Mouse (Mus musculus): Measurements from ENCODE around the gene Cdan1. TPM values are rescaled to one million over a fixed set of nuclear protein-coding genes. Genes with fewer than 3 reads are reported as not detected.

The Cdan1 gene
- polyA plus RNA-seq, 1 experiment from 2014 or later, result 5.7 TPM

DNA sequence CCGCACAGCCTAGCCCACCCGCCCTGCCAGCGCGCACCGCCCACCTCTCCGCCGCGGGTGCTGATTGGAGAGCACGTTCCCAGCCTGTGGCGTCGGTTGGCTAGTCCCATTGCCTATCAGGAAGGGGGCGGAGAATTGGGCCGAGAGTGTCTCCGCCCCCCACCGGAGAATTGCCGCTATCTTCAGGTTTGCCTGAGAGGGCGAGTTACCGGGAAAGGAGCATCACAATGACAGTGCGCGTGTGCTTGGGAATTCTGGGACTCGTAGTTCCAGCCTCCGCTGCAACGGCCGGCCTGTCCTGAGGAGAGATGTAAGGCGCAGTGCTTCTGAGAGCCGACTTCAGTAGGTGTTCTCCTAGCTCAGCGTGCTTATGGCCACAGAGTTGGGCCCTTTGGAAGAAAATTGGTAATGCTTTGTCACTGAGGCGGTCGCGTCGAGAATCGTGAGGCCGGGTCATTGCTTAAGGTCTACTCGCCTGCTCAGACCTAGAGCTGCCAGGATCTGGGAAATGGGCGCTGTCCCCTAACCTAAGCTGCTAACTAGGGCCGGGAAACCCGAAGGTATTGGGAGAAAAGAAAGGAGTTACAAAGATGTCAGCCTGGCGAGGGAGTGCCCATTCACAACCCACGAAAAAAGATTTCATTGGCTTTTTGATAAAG lies 625 bp upstream of the Cdan1 start, which contains the start of gene Ttbk2:
Ttbk2 (minus strand) TSS at position 181 of the 659 bp plus-strand sequence.
- H3K4me3 ChIP-seq, result peak within 1 kb of the TSS; percentile 93
- H3K36me3 ChIP-seq, result no peaks in the 10 kb centered on the region
- DNase-seq (ENCODE audit: low spot score), result peak; percentile 96
- WGBS, result under 1% methylated on average over 39 of the region's 39 CpGs
- peak within 1 kb of the TSS; percentile 90 for H3K27ac ChIP-seq
- H3K4me1 ChIP-seq, result peaks cover 15% of the 10 kb centered on the region
- no peaks in the 10 kb centered on the region for H3K27me3 ChIP-seq (ENCODE audit: low read depth, poor library complexity, severe bottlenecking)
- no peaks in the 10 kb centered on the region for H3K9me3 ChIP-seq (replicated peaks)

DNA sequence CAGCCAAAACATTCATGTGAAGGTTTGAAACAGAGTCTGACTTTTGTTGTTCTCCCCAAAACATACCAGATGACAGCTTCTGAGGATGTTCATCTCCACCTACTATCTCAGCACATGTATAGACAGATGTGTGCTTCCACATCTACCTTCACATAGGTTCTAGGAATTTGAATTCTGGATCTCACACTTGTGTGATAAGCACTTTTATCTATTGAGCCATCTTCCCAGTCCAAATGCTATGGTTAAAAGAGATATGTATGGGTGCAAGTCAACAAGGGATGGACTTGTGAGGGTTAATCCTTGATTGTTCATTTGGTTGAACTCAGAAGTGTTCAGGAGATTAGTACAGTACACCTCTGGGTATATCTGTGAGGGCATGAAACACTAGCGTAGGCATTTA lies 4.6 kb downstream of the Cdan1 start:
- no peaks in the 10 kb centered on the region for H3K9me3 ChIP-seq (replicated peaks)
- no peak for DNase-seq (ENCODE audit: low spot score)
- H3K36me3 ChIP-seq, result no peaks in the 10 kb centered on the region
- no peaks in the 10 kb centered on the region for H3K27me3 ChIP-seq (ENCODE audit: low read depth, poor library complexity, severe bottlenecking)
- H3K27ac ChIP-seq, result no peak overlapping the region
- H3K4me3 ChIP-seq, result no peak overlapping the region
- H3K4me1 ChIP-seq, result peaks cover 11% of the 10 kb centered on the region
- WGBS, result 98% methylated on average over 1 of the region's 1 CpGs

DNA sequence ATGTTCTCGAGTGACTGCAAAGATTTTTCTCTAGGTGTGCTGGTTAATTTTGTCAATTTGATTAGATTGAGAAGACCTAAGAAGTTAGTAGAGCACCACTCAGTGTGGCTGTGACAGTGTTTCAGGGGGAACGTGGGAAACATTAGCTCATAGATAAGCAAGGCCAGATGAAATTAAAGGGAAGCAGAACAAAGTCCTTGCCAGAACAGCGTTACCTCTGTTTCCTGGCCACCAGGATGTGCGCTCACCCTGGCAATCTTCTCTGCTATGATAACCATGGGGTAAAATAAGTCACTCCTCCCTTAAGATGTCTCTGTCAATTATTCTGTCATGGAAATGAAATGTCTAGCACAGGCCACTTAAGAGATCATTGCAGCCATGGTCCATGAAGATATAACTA lies 5.9 kb downstream of the Cdan1 start:
- peaks cover 4% of the 10 kb centered on the region; the same call in 1 of the 2 replicates for H3K4me1 ChIP-seq
- H3K27me3 ChIP-seq (ENCODE audit: low read depth, poor library complexity, severe bottlenecking), result no peaks in the 10 kb centered on the region
- no peaks in the 10 kb centered on the region for H3K36me3 ChIP-seq
- no peak overlapping the region for H3K27ac ChIP-seq
- 85% methylated on average over 4 of the region's 4 CpGs for WGBS
- DNase-seq (ENCODE audit: low spot score), result no peak
- no peak overlapping the region for H3K4me3 ChIP-seq
- no peaks in the 10 kb centered on the region for H3K9me3 ChIP-seq (replicated peaks)

DNA sequence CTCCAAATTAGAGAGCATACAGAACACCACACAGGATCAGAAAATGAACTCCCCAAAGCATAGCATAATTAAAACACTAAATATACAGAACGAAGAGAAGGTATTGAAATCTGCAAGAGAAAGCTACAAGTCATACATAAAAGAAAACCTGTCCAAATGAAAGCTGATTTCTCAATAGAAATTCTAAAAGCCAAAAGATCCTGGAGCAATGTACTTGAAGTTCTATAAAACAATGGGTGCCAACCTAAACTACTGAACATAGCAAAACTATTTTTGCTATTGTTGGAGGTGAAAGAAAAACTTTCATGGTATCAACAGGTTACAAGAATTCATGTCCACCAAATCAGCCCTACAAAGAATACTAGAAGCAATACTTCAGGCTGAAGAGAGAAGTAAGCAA lies 8.7 kb downstream of the Cdan1 start:
- H3K9me3 ChIP-seq (replicated peaks), result no peaks in the 10 kb centered on the region
- H3K27me3 ChIP-seq (ENCODE audit: low read depth, poor library complexity, severe bottlenecking), result no peaks in the 10 kb centered on the region
- H3K4me3 ChIP-seq, result no peak overlapping the region
- no peak overlapping the region for H3K27ac ChIP-seq
- no peak for DNase-seq (ENCODE audit: low spot score)
- H3K36me3 ChIP-seq, result 0 out of 2 replicates have a peak, but pooled peaks cover 2% of the 10 kb centered on the region
- H3K4me1 ChIP-seq, result no peaks in the 10 kb centered on the region
- WGBS, result 91% methylated on average over 1 of the region's 1 CpGs

DNA sequence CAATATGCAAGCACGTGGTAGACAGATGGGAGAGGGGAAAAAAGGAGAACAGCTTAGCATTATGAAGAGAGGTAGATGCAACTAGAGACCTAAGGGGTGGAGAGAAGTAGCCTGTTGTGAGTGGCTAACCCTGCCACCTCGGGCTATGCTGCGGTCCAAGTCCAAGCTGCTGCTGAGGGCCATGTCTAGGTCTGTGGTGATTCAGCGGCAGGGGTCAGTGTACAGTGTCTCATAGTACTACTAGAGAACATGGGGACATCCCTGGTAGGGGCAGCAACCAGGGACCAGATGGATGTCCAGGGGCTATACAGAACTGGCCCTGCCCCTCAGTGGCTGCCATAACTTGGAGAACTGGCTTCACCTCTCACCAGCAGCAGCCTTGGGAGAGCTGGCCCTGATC lies 14.8 kb downstream of the Cdan1 start:
- Histone ChIP-seq H3K27ac (no peak overlapping the region), H3K4me3 (no peak overlapping the region), H3K36me3 (peaks cover 16% of the 10 kb centered on the region), H3K27me3 (ENCODE audit: low read depth, poor library complexity, severe bottlenecking) (no peaks in the 10 kb centered on the region), H3K4me1 (no peaks in the 10 kb centered on the region), H3K9me3 (replicated peaks) (no peaks in the 10 kb centered on the region)
- no peak for DNase-seq (ENCODE audit: low spot score)
- WGBS, result 94% methylated on average over 4 of the region's 4 CpGs

DNA sequence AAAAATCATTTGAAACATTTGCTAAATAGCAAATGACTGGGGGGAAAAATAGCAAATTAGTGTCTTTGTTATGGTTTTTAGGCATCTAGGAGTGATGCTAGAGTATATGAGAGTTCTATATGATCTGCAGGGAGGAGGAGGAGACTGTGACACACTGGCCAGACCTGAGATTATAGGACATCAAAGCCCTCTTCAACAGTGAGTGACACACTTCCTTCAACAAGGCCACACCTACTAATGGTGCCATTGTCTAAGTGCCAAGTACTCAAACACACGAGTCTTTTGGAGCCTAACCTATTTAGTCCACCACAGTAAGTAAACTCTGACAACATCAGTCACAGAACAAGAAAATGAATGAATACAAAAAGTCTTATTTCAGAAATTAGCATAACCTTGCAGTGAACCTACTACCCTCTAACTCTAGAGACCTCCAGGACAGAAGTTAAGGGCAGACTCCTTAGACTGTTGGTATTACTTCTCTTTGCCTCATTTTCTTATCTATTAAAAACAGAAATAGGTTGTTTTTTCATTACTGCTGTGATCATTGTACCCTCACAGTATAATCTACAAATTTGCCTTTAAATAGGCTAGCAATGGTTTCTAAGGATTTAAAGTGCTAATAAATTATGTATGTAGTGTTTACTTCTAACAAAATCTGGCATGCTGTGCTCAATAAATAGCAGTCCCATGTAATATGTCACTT lies 22.8 kb downstream of the Cdan1 start:
- Histone ChIP-seq H3K4me3 (no peak overlapping the region), H3K9me3 (replicated peaks) (no peaks in the 10 kb centered on the region), H3K27ac (no peak overlapping the region), H3K27me3 (ENCODE audit: low read depth, poor library complexity, severe bottlenecking) (no peaks in the 10 kb centered on the region), H3K36me3 (peaks cover 10% of the 10 kb centered on the region; the same call in 1 of the 2 replicates), H3K4me1 (no peaks in the 10 kb centered on the region)
- 66% methylated on average over 1 of the region's 1 CpGs for WGBS
- no peak for DNase-seq (ENCODE audit: low spot score)

DNA sequence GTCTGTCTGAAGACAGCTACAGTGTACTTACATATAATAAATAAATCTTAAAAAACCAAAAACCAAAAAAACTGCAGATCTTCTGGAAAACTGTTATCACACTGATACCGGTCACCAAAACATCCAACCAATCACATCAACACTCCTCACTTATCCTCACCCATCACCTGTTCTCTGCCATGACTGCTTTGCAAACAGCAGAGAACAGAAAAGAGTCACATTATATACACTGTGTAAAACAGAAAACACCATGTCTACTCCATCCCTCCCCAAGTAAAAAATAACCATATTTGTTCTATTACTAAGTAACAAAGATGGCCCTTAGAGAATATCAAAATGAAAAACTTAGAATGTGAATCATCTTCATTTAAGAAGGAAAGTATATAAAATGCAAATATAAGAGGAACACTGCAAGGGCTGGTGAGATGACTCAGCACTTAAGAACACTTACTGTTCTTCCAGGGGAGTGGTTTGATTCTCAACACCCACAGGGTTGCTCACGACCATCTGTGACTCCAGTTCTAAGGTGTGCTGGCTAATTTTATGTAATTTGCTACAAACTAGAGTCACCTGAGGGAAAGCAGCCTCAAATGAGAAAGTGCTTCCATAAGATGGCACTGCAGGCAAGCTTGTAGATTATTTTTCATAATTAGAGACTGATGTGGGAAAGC lies 79.5 kb downstream of the Cdan1 start:
- WGBS, result 88% methylated on average over 2 of the region's 2 CpGs
- Histone ChIP-seq H3K4me1 (no peaks in the 10 kb centered on the region), H3K36me3 (peaks cover 18% of the 10 kb centered on the region; the same call in 1 of the 2 replicates), H3K27me3 (ENCODE audit: low read depth, poor library complexity, severe bottlenecking) (no peaks in the 10 kb centered on the region), H3K27ac (no peak overlapping the region), H3K4me3 (no peak overlapping the region), H3K9me3 (replicated peaks) (no peaks in the 10 kb centered on the region)
- no peak for DNase-seq (ENCODE audit: low spot score)

DNA sequence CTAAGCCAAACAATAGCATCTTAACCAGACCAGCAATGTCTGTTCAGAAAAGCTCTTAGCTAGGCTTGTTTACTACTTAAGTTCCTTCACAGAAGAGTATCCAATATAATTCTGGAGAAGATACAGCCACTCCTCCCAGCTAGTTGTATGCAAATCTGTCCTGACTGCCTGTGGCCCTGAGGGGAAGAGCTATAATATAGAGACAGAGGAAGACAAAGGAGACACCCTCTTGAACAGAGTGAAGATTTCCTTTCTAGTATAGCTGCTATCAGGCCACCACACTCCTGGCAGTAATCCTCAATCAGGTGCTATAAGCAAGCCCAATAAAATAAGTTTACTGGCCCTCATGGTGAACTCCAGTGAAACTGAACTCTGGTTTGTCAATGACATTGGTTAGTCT lies 88.0 kb downstream of the Cdan1 start:
- no peak for DNase-seq (ENCODE audit: low spot score)
- Histone ChIP-seq H3K36me3 (peaks cover 25% of the 10 kb centered on the region), H3K9me3 (replicated peaks) (no peaks in the 10 kb centered on the region)

DNA sequence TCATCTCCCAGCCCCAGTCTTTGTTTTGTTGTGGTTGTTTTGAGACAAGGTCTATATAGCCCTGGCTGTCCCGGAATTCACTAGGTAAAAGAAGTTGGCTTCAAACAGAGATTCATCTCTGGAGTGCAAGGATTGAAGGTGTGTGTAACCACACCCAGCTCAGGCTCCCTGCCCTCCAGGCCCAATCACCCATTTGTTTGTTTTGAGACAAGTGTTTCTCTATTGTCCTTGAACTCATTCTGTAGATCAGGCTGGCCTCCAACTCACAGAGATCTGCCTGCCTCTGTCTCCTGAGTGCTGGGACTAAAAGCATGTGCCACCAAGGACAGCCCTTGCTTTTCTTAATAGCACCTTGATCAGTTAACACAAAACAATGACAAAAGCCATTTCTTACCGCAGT lies 101.9 kb downstream of the Cdan1 start:
- no peaks in the 10 kb centered on the region for H3K4me1 ChIP-seq
- no peak overlapping the region for H3K4me3 ChIP-seq
- no peaks in the 10 kb centered on the region for H3K9me3 ChIP-seq (replicated peaks)
- H3K27ac ChIP-seq, result no peak overlapping the region
- 93% methylated on average over 2 of the region's 2 CpGs for WGBS
- peaks cover 48% of the 10 kb centered on the region for H3K36me3 ChIP-seq
- no peaks in the 10 kb centered on the region for H3K27me3 ChIP-seq (ENCODE audit: low read depth, poor library complexity, severe bottlenecking)
- DNase-seq (ENCODE audit: low spot score), result no peak

More for the DNA sequence above, 88.0 kb downstream of the Cdan1 start:
- H3K27ac ChIP-seq, result no peak overlapping the region
- no peak overlapping the region for H3K4me3 ChIP-seq
- H3K27me3 ChIP-seq (ENCODE audit: low read depth, poor library complexity, severe bottlenecking), result no peaks in the 10 kb centered on the region
- no peaks in the 10 kb centered on the region for H3K4me1 ChIP-seq

DNA sequence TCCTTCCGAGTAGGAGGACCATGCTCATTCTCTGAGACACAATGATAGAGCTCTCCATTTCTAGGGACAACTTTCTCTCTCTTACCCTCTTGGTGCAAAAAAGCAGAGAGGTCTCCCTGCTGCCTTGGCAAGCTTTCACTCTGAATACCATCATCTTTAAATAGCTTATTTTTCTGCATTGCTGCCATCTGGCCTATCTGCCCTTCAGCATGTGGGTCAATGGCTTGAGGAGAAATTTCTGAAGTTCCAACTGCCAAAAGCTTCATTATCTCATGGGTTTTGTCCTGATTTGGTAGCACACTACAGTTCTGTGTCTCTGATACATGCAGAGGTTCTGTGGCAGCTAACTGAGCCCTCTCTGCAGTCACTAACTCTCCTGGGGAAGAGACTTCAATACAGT lies 104.4 kb downstream of the Cdan1 start:
- WGBS, result 91% methylated on average over 1 of the region's 1 CpGs
- H3K4me3 ChIP-seq, result no peak overlapping the region
- DNase-seq (ENCODE audit: low spot score), result no peak
- no peaks in the 10 kb centered on the region for H3K4me1 ChIP-seq
- H3K36me3 ChIP-seq, result peaks cover 43% of the 10 kb centered on the region
- no peak overlapping the region for H3K27ac ChIP-seq
- H3K27me3 ChIP-seq (ENCODE audit: low read depth, poor library complexity, severe bottlenecking), result no peaks in the 10 kb centered on the region
- H3K9me3 ChIP-seq (replicated peaks), result no peaks in the 10 kb centered on the region

DNA sequence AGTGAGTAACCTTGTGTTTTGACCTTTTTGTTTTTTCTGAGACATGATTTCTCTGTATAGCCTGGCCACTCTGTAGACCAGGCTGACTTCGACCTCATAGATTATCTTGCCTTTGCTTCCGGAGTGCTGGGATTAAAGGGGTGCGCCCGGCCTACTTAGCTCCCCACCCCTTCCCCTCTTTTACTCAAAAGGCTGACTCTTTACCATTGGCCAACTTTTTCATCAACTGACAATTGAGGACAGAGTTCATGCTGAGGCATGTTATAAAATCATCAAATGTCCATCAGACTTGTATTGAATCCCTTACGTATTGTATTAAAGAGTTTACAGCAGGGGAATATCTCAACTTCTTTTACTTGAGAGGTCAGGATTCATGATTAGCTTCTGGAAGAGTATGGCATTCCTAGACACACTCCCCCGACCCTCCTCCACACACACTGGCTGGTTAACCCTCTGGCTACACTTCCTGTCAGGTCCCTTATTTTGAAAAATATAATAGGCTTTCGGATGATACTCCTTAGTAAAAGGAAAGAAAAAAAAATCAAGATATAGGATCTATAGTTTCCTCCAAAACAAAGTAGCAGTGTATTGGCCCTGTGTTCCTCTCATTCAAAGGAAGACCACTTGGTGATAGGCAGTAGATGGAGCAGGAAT lies 117.9 kb downstream of the Cdan1 start:
- peak overlapping the region; percentile 94 for H3K27ac ChIP-seq
- H3K4me1 ChIP-seq, result peaks cover 34% of the 10 kb centered on the region
- peaks cover 21% of the 10 kb centered on the region for H3K36me3 ChIP-seq
- WGBS, result 50% methylated on average over 7 of the region's 7 CpGs
- H3K4me3 ChIP-seq, result peak overlapping the region; percentile 99
- no peaks in the 10 kb centered on the region for H3K27me3 ChIP-seq (ENCODE audit: low read depth, poor library complexity, severe bottlenecking)
- no peaks in the 10 kb centered on the region for H3K9me3 ChIP-seq (replicated peaks)
- DNase-seq (ENCODE audit: low spot score), result no peak

DNA sequence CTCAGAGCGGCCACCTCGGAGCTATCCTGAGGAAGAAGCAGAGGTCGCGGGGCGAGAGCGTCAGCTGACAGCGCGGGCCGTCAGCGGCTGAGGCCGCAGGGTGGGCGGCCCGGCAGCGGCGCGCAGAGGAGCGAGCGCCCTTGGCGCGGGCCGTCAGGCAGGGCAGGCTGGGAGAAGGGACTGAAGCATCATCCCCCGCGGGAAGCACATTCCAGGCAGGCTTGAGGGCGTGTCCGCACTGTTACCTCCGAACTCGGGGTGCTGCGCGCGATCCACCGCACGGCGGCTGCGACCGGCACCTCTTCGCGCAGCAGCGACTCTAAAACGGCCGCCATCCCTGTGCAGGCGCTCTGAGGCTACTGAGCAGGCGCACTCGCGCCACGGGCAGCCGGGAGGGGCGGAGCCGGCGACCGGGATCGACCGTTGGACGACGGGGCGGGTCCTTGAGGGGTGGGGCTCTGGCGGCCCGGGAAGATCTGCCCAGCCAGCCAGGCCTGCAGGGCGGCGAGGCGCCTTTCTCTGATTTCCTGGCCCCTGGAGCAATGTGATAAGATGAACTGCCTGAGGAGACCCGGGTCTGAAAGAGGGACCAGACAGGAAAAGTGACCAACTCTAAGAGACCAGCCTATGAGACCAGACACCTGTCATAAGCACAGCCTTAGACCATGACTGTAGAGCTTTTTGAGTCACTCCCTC lies 118.6 kb downstream of the Cdan1 start:
- Histone ChIP-seq H3K27ac (peak overlapping the region; percentile 94), H3K4me3 (peak overlapping the region; percentile 99), H3K4me1 (peaks cover 34% of the 10 kb centered on the region), H3K9me3 (replicated peaks) (no peaks in the 10 kb centered on the region), H3K27me3 (ENCODE audit: low read depth, poor library complexity, severe bottlenecking) (no peaks in the 10 kb centered on the region), H3K36me3 (peaks cover 28% of the 10 kb centered on the region)
- under 1% methylated on average over 61 of the region's 61 CpGs for WGBS
- peak; percentile 95 for DNase-seq (ENCODE audit: low spot score)

Data from limb, embryonic 10.5 days (tissue).